Mouse (Mus musculus) urinary bladder, postnatal 4 days (tissue): ENCODE measurements around the gene Rcbtb1.

Source experiments
- DNase-seq, 2 experiments: peaks; one replicate each; pipeline ENCODE4 v3.0.0; 2021 to 2022; ENCODE audit warnings: low spot score in 2 of 2

Gene Rcbtb1

GRCm38 (mm10) chr14:59274961-59275360, 74.0 kb downstream of the Rcbtb1 start:
- peak in 1 of 2 experiments; percentile 25 for DNase-seq
